Mouse (Mus musculus): ENCODE measurements around the gene Cacna1e. TPM values are rescaled to one million over a fixed set of nuclear protein-coding genes. Genes with fewer than 3 reads are reported as not detected.

Gene Cacna1e
- polyA plus RNA-seq, 1 experiment from 2014 or later: 0.19 TPM

DNA sequence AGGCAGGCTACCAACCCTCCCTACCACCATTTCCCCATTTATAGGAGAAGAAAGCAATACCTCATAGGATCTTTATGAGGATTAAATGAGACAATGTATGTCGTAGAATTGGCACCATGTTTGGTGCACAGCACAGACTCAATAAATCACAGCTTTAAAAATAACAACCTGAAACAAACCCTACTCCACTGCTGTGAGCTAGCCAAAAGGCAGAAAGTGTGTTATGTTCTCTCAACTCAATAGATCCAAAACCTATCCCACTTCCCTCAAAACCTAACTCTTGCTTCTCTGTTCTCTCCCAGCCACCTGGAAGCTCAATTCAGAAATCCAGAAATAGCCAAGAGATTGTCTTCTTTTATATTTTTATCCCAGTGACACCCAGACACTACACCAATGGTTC is 331.2 kb downstream of the Cacna1e start:
- ATAC-seq (no peak), DNase-seq (ENCODE audit: low spot score) (no peak)
- Histone ChIP-seq H3K27ac (ENCODE audit: low read length) (no peak overlapping the region), H3K4me2 (replicated peaks; ENCODE audit: low read depth, low read length) (no peak overlapping the region), H3K4me1 (ENCODE audit: insufficient read depth, low read depth, low read length) (no peaks in the 10 kb centered on the region), H3K9me3 (ENCODE audit: low read length) (no peaks in the 10 kb centered on the region), H3K27me3 (replicated peaks; ENCODE audit: insufficient read depth, low read length) (no peaks in the 10 kb centered on the region), H3K36me3 (ENCODE audit: insufficient read depth, low read length) (no peaks in the 10 kb centered on the region), H3K4me3 (ENCODE audit: low read depth, low read length) (no peak overlapping the region), H3K9ac (replicated peaks; ENCODE audit: low read depth) (no peak overlapping the region)
- TF ChIP-seq EP300 (IDR thresholded peaks at IDR 0.05) (no peak), CTCF (IDR thresholded peaks at IDR 0.05) (no peak)
- WGBS: 53% methylated on average over 1 of the region's 1 CpGs

DNA sequence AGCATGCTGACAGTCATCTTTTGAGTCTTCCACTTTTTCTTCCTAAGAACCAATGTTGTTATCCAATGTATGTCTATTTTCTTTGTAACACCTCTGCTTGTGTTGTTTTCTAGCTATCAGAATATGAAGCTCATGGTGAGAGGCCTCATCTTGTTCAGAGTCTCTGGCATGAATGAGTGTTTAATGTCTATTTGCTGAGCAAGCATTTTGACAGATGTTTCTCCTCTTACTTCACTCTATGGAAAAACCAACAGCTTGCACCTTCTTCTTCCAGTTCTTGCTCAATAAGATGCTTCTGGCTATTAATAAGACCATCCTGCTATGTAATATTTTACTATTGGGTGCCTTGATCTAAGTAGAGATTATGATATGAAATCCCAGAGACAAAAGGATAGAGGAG is 346.9 kb downstream of the Cacna1e start:
- no peaks in the 10 kb centered on the region for H3K4me1 ChIP-seq (ENCODE audit: insufficient read depth, low read depth, low read length)
- ATAC-seq (no peak), DNase-seq (ENCODE audit: low spot score) (peak; percentile 26)
- no peaks in the 10 kb centered on the region for H3K9me3 ChIP-seq (ENCODE audit: low read length)
- H3K27ac ChIP-seq (ENCODE audit: low read length): no peak overlapping the region
- no peaks in the 10 kb centered on the region for H3K36me3 ChIP-seq (ENCODE audit: insufficient read depth, low read length)
- no peak for TF ChIP-seq EP300 (IDR thresholded peaks at IDR 0.05)
- no peak for TF ChIP-seq CTCF (IDR thresholded peaks at IDR 0.05)
- no peaks in the 10 kb centered on the region for H3K27me3 ChIP-seq (replicated peaks; ENCODE audit: insufficient read depth, low read length)
- H3K4me3 ChIP-seq (ENCODE audit: low read depth, low read length): no peak overlapping the region
- H3K9ac ChIP-seq (replicated peaks; ENCODE audit: low read depth): no peak overlapping the region
- H3K4me2 ChIP-seq (replicated peaks; ENCODE audit: low read depth, low read length): no peak overlapping the region

DNA sequence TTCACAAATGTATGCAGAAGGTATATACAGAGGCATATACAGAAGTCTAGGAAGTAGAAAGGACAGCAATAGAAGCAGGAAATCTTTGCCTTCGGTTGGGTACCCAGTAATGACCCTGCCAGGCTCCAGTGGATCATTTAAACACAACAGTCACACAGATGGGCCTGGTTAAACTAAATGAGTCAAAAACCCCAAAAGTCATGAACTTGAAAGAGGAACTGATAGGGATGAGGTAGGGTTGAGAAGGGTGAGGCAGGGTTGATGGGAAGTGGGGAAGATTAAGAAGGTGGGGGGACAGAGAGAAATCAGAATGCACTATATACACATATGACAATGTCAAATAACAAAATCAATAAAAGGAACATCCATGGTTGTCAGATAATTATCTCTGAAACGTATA is 347.5 kb downstream of the Cacna1e start:
- 66% methylated on average over 2 of the region's 2 CpGs for WGBS
- TF ChIP-seq EP300 (IDR thresholded peaks at IDR 0.05): no peak
- H3K27ac ChIP-seq (ENCODE audit: low read length): no peak overlapping the region
- no peaks in the 10 kb centered on the region for H3K36me3 ChIP-seq (ENCODE audit: insufficient read depth, low read length)
- H3K4me2 ChIP-seq (replicated peaks; ENCODE audit: low read depth, low read length): no peak overlapping the region
- no peaks in the 10 kb centered on the region for H3K9me3 ChIP-seq (ENCODE audit: low read length)
- no peaks in the 10 kb centered on the region for H3K27me3 ChIP-seq (replicated peaks; ENCODE audit: insufficient read depth, low read length)
- DNase-seq (ENCODE audit: low spot score) (no peak), ATAC-seq (no peak)
- no peak overlapping the region for H3K4me3 ChIP-seq (ENCODE audit: low read depth, low read length)
- no peak overlapping the region for H3K9ac ChIP-seq (replicated peaks; ENCODE audit: low read depth)
- no peaks in the 10 kb centered on the region for H3K4me1 ChIP-seq (ENCODE audit: insufficient read depth, low read depth, low read length)

DNA sequence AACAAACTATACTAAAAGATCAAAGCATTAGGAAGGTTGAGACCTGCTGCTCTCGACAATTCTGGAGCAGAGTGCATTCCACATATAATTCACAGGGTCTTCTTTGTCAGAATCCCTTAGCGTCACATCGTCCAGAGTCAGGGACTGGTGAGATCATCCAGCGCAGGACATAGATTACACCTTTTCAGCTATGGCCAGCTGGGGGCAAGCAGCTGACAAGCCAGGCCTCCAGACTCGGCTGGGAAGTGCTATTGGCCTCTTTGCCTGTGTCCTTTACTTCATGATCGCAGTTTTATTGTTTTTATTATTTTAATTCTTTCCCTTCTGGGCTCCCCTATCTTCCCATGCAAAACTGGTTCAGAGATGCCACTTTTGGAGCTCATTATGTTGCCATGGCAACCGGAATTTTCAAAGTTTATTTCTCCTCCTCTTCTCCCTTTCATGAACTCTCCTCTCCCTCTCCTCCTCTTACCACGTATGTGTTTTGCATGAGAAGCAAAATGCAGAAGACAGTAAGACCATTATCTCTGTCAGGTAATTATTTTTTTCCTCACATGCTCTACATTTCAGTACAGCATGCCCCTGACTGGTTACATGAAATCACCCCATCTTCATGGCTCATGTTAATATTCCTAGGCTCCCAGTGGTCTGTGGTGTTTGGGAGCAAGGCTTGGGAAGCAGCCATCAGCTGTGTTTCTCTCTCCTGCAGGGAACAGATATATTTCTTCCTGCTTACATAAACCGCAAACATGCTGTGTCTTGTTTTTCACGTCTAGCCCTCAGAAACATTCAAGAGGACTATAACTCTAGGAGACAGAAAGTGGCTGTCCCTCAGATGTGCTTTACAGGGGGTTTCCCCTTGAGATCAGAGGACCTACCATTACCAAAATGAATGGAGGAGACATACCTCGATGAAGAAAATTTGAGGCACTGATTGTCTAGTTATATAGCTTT is 351.0 kb downstream of the Cacna1e start:
- WGBS: 62% methylated on average over 11 of the region's 11 CpGs
- no peaks in the 10 kb centered on the region for H3K27me3 ChIP-seq (replicated peaks; ENCODE audit: insufficient read depth, low read length)
- DNase-seq (ENCODE audit: low spot score): no peak

DNA sequence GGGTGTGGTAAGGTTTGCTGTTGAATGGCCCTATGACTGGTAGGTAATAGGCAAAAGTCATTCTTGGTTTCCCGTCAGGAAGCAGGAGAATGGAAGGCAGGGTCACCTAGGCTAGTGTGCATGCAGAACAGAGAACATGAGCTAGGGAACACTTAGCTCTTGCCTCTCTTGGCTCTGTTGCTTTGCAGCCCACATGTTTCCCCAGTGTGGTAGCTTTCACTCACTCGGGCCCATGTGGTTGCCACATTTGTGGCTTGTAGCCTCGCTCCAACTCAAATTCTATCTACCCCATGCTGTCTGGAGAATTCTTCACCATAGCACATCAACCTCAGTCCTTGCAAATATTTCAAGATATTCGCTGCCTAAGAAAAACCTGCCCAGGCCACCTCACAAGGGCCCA is 354.6 kb downstream of the Cacna1e start:
- Histone ChIP-seq H3K36me3 (ENCODE audit: insufficient read depth, low read length) (no peaks in the 10 kb centered on the region), H3K4me3 (ENCODE audit: low read depth, low read length) (no peak overlapping the region), H3K4me1 (ENCODE audit: insufficient read depth, low read depth, low read length) (no peaks in the 10 kb centered on the region), H3K27me3 (replicated peaks; ENCODE audit: insufficient read depth, low read length) (no peaks in the 10 kb centered on the region), H3K4me2 (replicated peaks; ENCODE audit: low read depth, low read length) (no peak overlapping the region), H3K9me3 (ENCODE audit: low read length) (no peaks in the 10 kb centered on the region), H3K27ac (ENCODE audit: low read length) (no peak overlapping the region), H3K9ac (replicated peaks; ENCODE audit: low read depth) (no peak overlapping the region)
- 88% methylated on average over 4 of the region's 4 CpGs for WGBS
- ATAC-seq (no peak), DNase-seq (ENCODE audit: low spot score) (no peak)
- no peak for TF ChIP-seq CTCF (IDR thresholded peaks at IDR 0.05)
- no peak for TF ChIP-seq EP300 (IDR thresholded peaks at IDR 0.05)

More for the DNA sequence above, 351.0 kb downstream of the Cacna1e start:
- no peaks in the 10 kb centered on the region for H3K4me1 ChIP-seq (ENCODE audit: insufficient read depth, low read depth, low read length)
- no peaks in the 10 kb centered on the region for H3K36me3 ChIP-seq (ENCODE audit: insufficient read depth, low read length)
- ATAC-seq: no peak
- H3K4me3 ChIP-seq (ENCODE audit: low read depth, low read length): no peak overlapping the region
- no peaks in the 10 kb centered on the region for H3K9me3 ChIP-seq (ENCODE audit: low read length)
- H3K4me2 ChIP-seq (replicated peaks; ENCODE audit: low read depth, low read length): no peak overlapping the region
- H3K27ac ChIP-seq (ENCODE audit: low read length): no peak overlapping the region
- TF ChIP-seq EP300 (IDR thresholded peaks at IDR 0.05): no peak
- TF ChIP-seq CTCF (IDR thresholded peaks at IDR 0.05): no peak
- H3K9ac ChIP-seq (replicated peaks; ENCODE audit: low read depth): no peak overlapping the region

DNA sequence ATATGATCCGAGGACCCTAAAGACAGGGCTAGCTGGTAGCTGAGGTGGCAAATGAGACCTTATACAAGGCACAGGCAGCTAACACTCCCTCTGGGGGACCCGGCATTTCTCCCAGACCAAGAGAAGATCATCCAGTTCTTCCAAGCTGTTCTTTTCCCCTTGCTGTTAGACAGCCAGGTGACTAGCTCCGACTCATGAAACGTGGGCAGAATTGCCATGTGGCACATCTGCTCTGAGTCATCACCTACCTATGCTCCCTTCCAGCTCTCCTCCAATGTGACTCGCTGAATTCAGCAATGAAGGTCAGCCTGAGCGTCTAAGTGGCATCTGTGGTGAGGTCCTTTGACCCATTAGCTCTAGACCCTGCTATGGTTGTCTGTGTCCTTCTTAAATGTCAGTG is 355.5 kb downstream of the Cacna1e start:
- WGBS: 80% methylated on average over 6 of the region's 6 CpGs
- Histone ChIP-seq H3K4me3 (ENCODE audit: low read depth, low read length) (no peak overlapping the region), H3K27ac (ENCODE audit: low read length) (no peak overlapping the region), H3K9ac (replicated peaks; ENCODE audit: low read depth) (no peak overlapping the region), H3K36me3 (ENCODE audit: insufficient read depth, low read length) (no peaks in the 10 kb centered on the region), H3K4me2 (replicated peaks; ENCODE audit: low read depth, low read length) (no peak overlapping the region), H3K9me3 (ENCODE audit: low read length) (no peaks in the 10 kb centered on the region), H3K4me1 (ENCODE audit: insufficient read depth, low read depth, low read length) (no peaks in the 10 kb centered on the region), H3K27me3 (replicated peaks; ENCODE audit: insufficient read depth, low read length) (no peaks in the 10 kb centered on the region)
- DNase-seq (ENCODE audit: low spot score) (no peak), ATAC-seq (no peak)
- TF ChIP-seq CTCF (IDR thresholded peaks at IDR 0.05) (no peak), EP300 (IDR thresholded peaks at IDR 0.05) (no peak)

All from lung, postnatal 0 days (tissue).